Mouse (Mus musculus) limb, embryonic 13.5 days (tissue): ENCODE results near the gene Rab36. TPM values are rescaled to one million over a fixed set of nuclear protein-coding genes. Genes with fewer than 3 reads are reported as not detected.

ENCODE experiments used
- ATAC-seq: fragments of 200-750 bp; cut with Nextera tagmentation; 2 replicates; pipeline ENCODE4 v1.8.0; 2017; ENCODE audit warnings: low read depth, moderate number of reproducible peaks, moderate TSS enrichment; ENCODE audit not compliant: low FRiP score
- H3K27ac ChIP-seq: fragments of 300-500 bp; sonication (generic); 2 replicates; pipeline ENCODE4 v1.5.1; 2015; ENCODE audit warnings: inconsistent platforms, mild to moderate bottlenecking, moderate library complexity
- H3K27me3 ChIP-seq: fragments of 300-500 bp; sonication (generic); 2 replicates; pipeline ENCODE4 v1.6.1; 2015; ENCODE audit warnings: mild to moderate bottlenecking, inconsistent platforms
- H3K36me3 ChIP-seq: fragments of 300-500 bp; sonication (generic); 2 replicates; pipeline ENCODE4 v1.6.1; 2015; ENCODE audit warnings: inconsistent platforms, mild to moderate bottlenecking, moderate library complexity
- H3K4me1 ChIP-seq: fragments of 300-500 bp; sonication (generic); 2 replicates; pipeline ENCODE4 v1.6.1; 2015; ENCODE audit warnings: inconsistent platforms
- H3K4me2 ChIP-seq: fragments of 300-500 bp; sonication (generic); replicated peaks from 2 replicates; pipeline ENCODE4 v1.6.1; 2015; ENCODE audit warnings: inconsistent platforms, mild to moderate bottlenecking, moderate library complexity
- H3K4me3 ChIP-seq: fragments of 300-500 bp; sonication (generic); 2 replicates; pipeline ENCODE4 v1.5.1; 2015; ENCODE audit warnings: moderate library complexity, mild to moderate bottlenecking, inconsistent platforms
- H3K9ac ChIP-seq: fragments of 300-500 bp; sonication (generic); 2 replicates; pipeline ENCODE4 v1.6.1; 2015; ENCODE audit warnings: mild to moderate bottlenecking, inconsistent platforms
- H3K9me3 ChIP-seq: fragments of 300-500 bp; sonication (generic); 2 replicates; pipeline ENCODE4 v1.6.1; 2016; ENCODE audit warnings: inconsistent platforms
- WGBS: fragments of 180-500 bp; shearing (Covaris S2); methylation state at CpG from one replicate; pipeline ENCODE4 v1.1.7; 2015; 5-methylcytosine and 5-hydroxymethylcytosine counted together
- polyA plus RNA-seq: library from polyadenylated mRNA; unstranded; fragments of >200 nt; fragmentation: Nextera tagmentation; extraction: Ambion mirVana; gene quantifications from 2 replicates; pipeline ENCODE4 v1.2.1, GENCODE M21; 2015

Rab36 gene
- polyA plus RNA-seq, 1 experiment from 2014 or later = 11.2 TPM

GRCm38 (mm10) chr10:75051364-75052074 is 14.7 kb downstream of the Rab36 start:
- Histone ChIP-seq H3K9ac (no peak overlapping the region), H3K9me3 (no peaks in the 10 kb centered on the region), H3K4me3 (no peak overlapping the region), H3K4me1 (no peaks in the 10 kb centered on the region), H3K27ac (no peak overlapping the region), H3K27me3 (no peaks in the 10 kb centered on the region), H3K36me3 (peaks cover 10% of the 10 kb centered on the region; the same call in 1 of the 2 replicates), H3K4me2 (no peak overlapping the region)
- 93% methylated on average over 21 of the region's 21 CpGs for WGBS
- no peak for ATAC-seq

- Histone ChIP-seq H3K36me3 (peaks cover 10% of the 10 kb centered on the region; the same call in 1 of the 2 replicates), H3K4me3 (no peak overlapping the region), H3K9ac (no peak overlapping the region), H3K4me2 (no peak overlapping the region), H3K9me3 (no peaks in the 10 kb centered on the region), H3K27me3 (no peaks in the 10 kb centered on the region), H3K27ac (no peak overlapping the region), H3K4me1 (no peaks in the 10 kb centered on the region)
- ATAC-seq = no peak
- WGBS = 87% methylated on average over 8 of the region's 8 CpGs
Measured at GRCm38 (mm10) chr10:75052902-75053301, 16.0 kb downstream of the Rab36 start.

GRCm38 (mm10) chr10:75053655-75054054 is 16.8 kb downstream of the Rab36 start:
- 84% methylated on average over 4 of the region's 4 CpGs for WGBS
- H3K4me1 ChIP-seq = no peaks in the 10 kb centered on the region
- no peak overlapping the region for H3K4me2 ChIP-seq
- H3K36me3 ChIP-seq = peaks cover 9% of the 10 kb centered on the region; the same call in 1 of the 2 replicates
- H3K4me3 ChIP-seq = no peak overlapping the region
- no peaks in the 10 kb centered on the region for H3K27me3 ChIP-seq
- H3K9me3 ChIP-seq = no peaks in the 10 kb centered on the region
- H3K9ac ChIP-seq = no peak overlapping the region
- no peak for ATAC-seq
- H3K27ac ChIP-seq = no peak overlapping the region

- Histone ChIP-seq H3K36me3 (peaks cover 5% of the 10 kb centered on the region; the same call in 1 of the 2 replicates), H3K27ac (no peak overlapping the region), H3K4me3 (no peak overlapping the region), H3K27me3 (no peaks in the 10 kb centered on the region), H3K9me3 (no peaks in the 10 kb centered on the region), H3K4me1 (no peaks in the 10 kb centered on the region), H3K9ac (no peak overlapping the region), H3K4me2 (no peak overlapping the region)
- WGBS = 67% methylated on average over 6 of the region's 6 CpGs
- no peak for ATAC-seq
Measured at GRCm38 (mm10) chr10:75054125-75054524, 17.3 kb downstream of the Rab36 start.

GRCm38 (mm10) chr10:75055672-75056071 is 18.8 kb downstream of the Rab36 start:
- Histone ChIP-seq H3K9ac (no peak overlapping the region), H3K27ac (no peak overlapping the region), H3K4me2 (no peak overlapping the region), H3K4me3 (no peak overlapping the region), H3K27me3 (no peaks in the 10 kb centered on the region), H3K36me3 (no peaks in the 10 kb centered on the region), H3K9me3 (no peaks in the 10 kb centered on the region), H3K4me1 (peaks cover 6% of the 10 kb centered on the region)
- 76% methylated on average over 5 of the region's 5 CpGs for WGBS
- ATAC-seq = no peak

- no peak for ATAC-seq
- H3K9me3 ChIP-seq = no peaks in the 10 kb centered on the region
Measured at GRCm38 (mm10) chr10:75056255-75056654, 19.4 kb downstream of the Rab36 start.

GRCm38 (mm10) chr10:75058336-75058735 is 21.5 kb downstream of the Rab36 start:
- Histone ChIP-seq H3K4me2 (no peak overlapping the region), H3K9me3 (no peaks in the 10 kb centered on the region), H3K36me3 (no peaks in the 10 kb centered on the region), H3K4me1 (peaks cover 28% of the 10 kb centered on the region), H3K27ac (no peak overlapping the region), H3K27me3 (no peaks in the 10 kb centered on the region), H3K9ac (no peak overlapping the region), H3K4me3 (no peak overlapping the region)
- WGBS = 82% methylated on average over 8 of the region's 8 CpGs
- no peak for ATAC-seq

More at GRCm38 (mm10) chr10:75056255-75056654, 19.4 kb downstream of the Rab36 start:
- Histone ChIP-seq H3K4me3 (no peak overlapping the region), H3K4me2 (no peak overlapping the region), H3K9ac (no peak overlapping the region), H3K27me3 (no peaks in the 10 kb centered on the region), H3K27ac (no peak overlapping the region), H3K4me1 (peaks cover 8% of the 10 kb centered on the region), H3K36me3 (no peaks in the 10 kb centered on the region)
- 38% methylated on average over 4 of the region's 4 CpGs for WGBS

- H3K27ac ChIP-seq = no peak overlapping the region
- no peak for ATAC-seq
- no peaks in the 10 kb centered on the region for H3K9me3 ChIP-seq
- peak overlapping the region; percentile 97 for H3K4me2 ChIP-seq
- no peak overlapping the region for H3K4me3 ChIP-seq
- H3K27me3 ChIP-seq = no peaks in the 10 kb centered on the region
- 36% methylated on average over 9 of the region's 9 CpGs for WGBS
- H3K4me1 ChIP-seq = peaks cover 33% of the 10 kb centered on the region
- no peaks in the 10 kb centered on the region for H3K36me3 ChIP-seq
- H3K9ac ChIP-seq = no peak overlapping the region
Measured at GRCm38 (mm10) chr10:75058761-75059395, 22.0 kb downstream of the Rab36 start.

GRCm38 (mm10) chr10:75059396-75059795 is 22.5 kb downstream of the Rab36 start:
- no peaks in the 10 kb centered on the region for H3K9me3 ChIP-seq

GRCm38 (mm10) chr10:75060217-75060842 is 23.5 kb downstream of the Rab36 start, which contains the start of gene Bcr:
Gene Bcr, plus strand, starts transcription at chr10:75060592.
- under 1% methylated on average over 29 of the region's 73 CpGs for WGBS

More at GRCm38 (mm10) chr10:75059396-75059795, 22.5 kb downstream of the Rab36 start:
- H3K4me2 ChIP-seq = peak overlapping the region; percentile 97
- H3K27ac ChIP-seq = no peak overlapping the region
- H3K4me3 ChIP-seq = peak overlapping the region; percentile 89
- no peak overlapping the region for H3K9ac ChIP-seq
- no peak for ATAC-seq
- H3K27me3 ChIP-seq = no peaks in the 10 kb centered on the region
- H3K36me3 ChIP-seq = peaks cover 2% of the 10 kb centered on the region
- 1% methylated on average over 11 of the region's 11 CpGs for WGBS
- peaks cover 38% of the 10 kb centered on the region for H3K4me1 ChIP-seq

GRCm38 (mm10) chr10:75060843-75061235 is 24.0 kb downstream of the Rab36 start:
- ATAC-seq = peak; percentile 5; the same call in 1 of the 2 replicates
- peak overlapping the region; percentile 97 for H3K4me2 ChIP-seq
- H3K9me3 ChIP-seq = no peaks in the 10 kb centered on the region
- H3K27me3 ChIP-seq = no peaks in the 10 kb centered on the region
- peak overlapping the region; percentile 86 for H3K9ac ChIP-seq
- H3K36me3 ChIP-seq = peaks cover 17% of the 10 kb centered on the region
- H3K27ac ChIP-seq = peak overlapping the region; percentile 58; the same call in 1 of the 2 replicates
- peak overlapping the region; percentile 89 for H3K4me3 ChIP-seq
- WGBS = under 1% methylated on average over 30 of the region's 48 CpGs
- H3K4me1 ChIP-seq = peaks cover 53% of the 10 kb centered on the region

More at GRCm38 (mm10) chr10:75060217-75060842, 23.5 kb downstream of the Rab36 start, which contains the start of gene Bcr:
- ATAC-seq = peak; percentile 91
- Histone ChIP-seq H3K4me3 (peak within 1 kb of the TSS; percentile 89), H3K9ac (peak within 1 kb of the TSS; percentile 86), H3K36me3 (peaks cover 12% of the 10 kb centered on the region), H3K4me1 (peaks cover 48% of the 10 kb centered on the region), H3K27me3 (no peaks in the 10 kb centered on the region), H3K27ac (peak within 1 kb of the TSS; percentile 58; the same call in 1 of the 2 replicates), H3K9me3 (no peaks in the 10 kb centered on the region), H3K4me2 (peak within 1 kb of the TSS; percentile 97)
